Mouse (Mus musculus) liver, adult 2 months (tissue): ENCODE data around the gene Pias1.

Experiments
- CTCF ChIP-seq: fragments of 200-500 bp; IDR thresholded peaks from 2 replicates; pipeline ENCODE4 v1.5.1; 2011; ENCODE audit warnings: low read depth, low read length, control low read depth
- POLR2A ChIP-seq: fragments of 200-500 bp; IDR thresholded peaks from 2 replicates; pipeline ENCODE4 v1.6.1; 2011; ENCODE audit warnings: low read length, control low read depth; ENCODE audit not compliant: insufficient read depth; ENCODE audit errors: extremely low read depth

DNA sequence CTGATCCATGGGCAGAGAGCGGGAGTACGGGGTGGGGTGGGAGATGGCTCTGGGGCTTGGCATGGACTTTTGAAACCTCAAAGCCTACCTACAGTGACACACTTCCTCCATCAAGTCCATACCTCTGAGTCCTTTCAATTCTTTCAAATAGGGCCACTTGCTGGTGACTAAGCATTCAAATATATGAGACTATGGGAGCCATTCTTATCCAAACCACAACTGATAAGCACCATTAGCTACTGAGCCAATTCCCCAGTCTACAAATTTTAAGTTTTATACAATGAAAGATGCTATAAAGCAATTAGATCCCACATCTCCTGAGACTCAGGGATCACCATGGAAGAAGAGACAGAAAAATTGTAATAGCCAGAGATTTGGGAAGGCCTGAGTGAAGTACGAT, 2.4 kb upstream of the Pias1 start:
- no peak for TF ChIP-seq CTCF
- no peak for TF ChIP-seq POLR2A
